Mouse (Mus musculus): ENCODE measurements around the gene Large2. TPM values are rescaled to one million over a fixed set of nuclear protein-coding genes. Genes with fewer than 3 reads are reported as not detected.
A peak's percentile ranks its signal among the peaks of the same experiment; 100 is the strongest.

The Large2 gene
- polyA plus RNA-seq, 1 experiment from 2014 or later: 2.7 TPM

- Histone ChIP-seq H3K9ac (replicated peaks) (no peak overlapping the region), H3K27me3 (ENCODE audit: insufficient read depth, low read length) (no peaks in the 10 kb centered on the region), H3K9me3 (ENCODE audit: low read length) (no peaks in the 10 kb centered on the region), H3K4me1 (ENCODE audit: insufficient read depth) (no peaks in the 10 kb centered on the region), H3K36me3 (replicated peaks; ENCODE audit: insufficient read depth, low read length) (peaks cover 19% of the 10 kb centered on the region), H3K4me2 (ENCODE audit: low read depth, low read length) (no peak overlapping the region), H3K27ac (ENCODE audit: low read depth) (no peak overlapping the region), H3K4me3 (ENCODE audit: low read depth, low read length) (no peak overlapping the region)
- peak; percentile 35; the same call in 1 of the 2 replicates for TF ChIP-seq CTCF (IDR thresholded peaks at IDR 0.05; ENCODE audit: low read depth)
- TF ChIP-seq EP300 (IDR thresholded peaks at IDR 0.05; ENCODE audit: low read depth): no peak
- DNase-seq (no peak), ATAC-seq (no peak)
- WGBS (ENCODE audit: insufficient replicate concordance): 74% methylated on average over 2 of the region's 2 CpGs
Measured at GRCm38 (mm10) chr2:92331410-92331809, 43.3 kb downstream of the Large2 start.

GRCm38 (mm10) chr2:92330840-92331239 is 43.8 kb downstream of the Large2 start:
- H3K4me2 ChIP-seq (ENCODE audit: low read depth, low read length): no peak overlapping the region
- no peak for DNase-seq
- no peaks in the 10 kb centered on the region for H3K27me3 ChIP-seq (ENCODE audit: insufficient read depth, low read length)
- no peak overlapping the region for H3K27ac ChIP-seq (ENCODE audit: low read depth)
- no peak overlapping the region for H3K4me3 ChIP-seq (ENCODE audit: low read depth, low read length)
- WGBS (ENCODE audit: insufficient replicate concordance): 55% methylated on average over 2 of the region's 2 CpGs
- no peak for ATAC-seq
- H3K9ac ChIP-seq (replicated peaks): no peak overlapping the region
- no peaks in the 10 kb centered on the region for H3K4me1 ChIP-seq (ENCODE audit: insufficient read depth)
- TF ChIP-seq CTCF (IDR thresholded peaks at IDR 0.05; ENCODE audit: low read depth) (peak; percentile 71), EP300 (IDR thresholded peaks at IDR 0.05; ENCODE audit: low read depth) (no peak)
- H3K9me3 ChIP-seq (ENCODE audit: low read length): no peaks in the 10 kb centered on the region
- H3K36me3 ChIP-seq (replicated peaks; ENCODE audit: insufficient read depth, low read length): peaks cover 22% of the 10 kb centered on the region

- DNase-seq (no peak), ATAC-seq (no peak)
- TF ChIP-seq CTCF (IDR thresholded peaks at IDR 0.05; ENCODE audit: low read depth) (no peak), EP300 (IDR thresholded peaks at IDR 0.05; ENCODE audit: low read depth) (no peak)
- Histone ChIP-seq H3K9ac (replicated peaks) (no peak overlapping the region), H3K36me3 (replicated peaks; ENCODE audit: insufficient read depth, low read length) (peaks cover 24% of the 10 kb centered on the region), H3K9me3 (ENCODE audit: low read length) (no peaks in the 10 kb centered on the region), H3K27ac (ENCODE audit: low read depth) (no peak overlapping the region), H3K4me3 (ENCODE audit: low read depth, low read length) (no peak overlapping the region), H3K4me2 (ENCODE audit: low read depth, low read length) (no peak overlapping the region), H3K27me3 (ENCODE audit: insufficient read depth, low read length) (no peaks in the 10 kb centered on the region), H3K4me1 (ENCODE audit: insufficient read depth) (no peaks in the 10 kb centered on the region)
- 84% methylated on average over 8 of the region's 8 CpGs for WGBS (ENCODE audit: insufficient replicate concordance)
Measured at GRCm38 (mm10) chr2:92328206-92328605, 46.5 kb downstream of the Large2 start.

- no peak overlapping the region for H3K9ac ChIP-seq (replicated peaks)
- DNase-seq: no peak
- 86% methylated on average over 4 of the region's 4 CpGs for WGBS (ENCODE audit: insufficient replicate concordance)
- H3K4me1 ChIP-seq (ENCODE audit: insufficient read depth): no peaks in the 10 kb centered on the region
- no peaks in the 10 kb centered on the region for H3K27me3 ChIP-seq (ENCODE audit: insufficient read depth, low read length)
- H3K36me3 ChIP-seq (replicated peaks; ENCODE audit: insufficient read depth, low read length): peaks cover 24% of the 10 kb centered on the region
- ATAC-seq: no peak
- no peak overlapping the region for H3K27ac ChIP-seq (ENCODE audit: low read depth)
- H3K4me2 ChIP-seq (ENCODE audit: low read depth, low read length): no peak overlapping the region
- H3K4me3 ChIP-seq (ENCODE audit: low read depth, low read length): no peak overlapping the region
- no peak for TF ChIP-seq CTCF (IDR thresholded peaks at IDR 0.05; ENCODE audit: low read depth)
- no peak for TF ChIP-seq EP300 (IDR thresholded peaks at IDR 0.05; ENCODE audit: low read depth)
- no peaks in the 10 kb centered on the region for H3K9me3 ChIP-seq (ENCODE audit: low read length)
Measured at GRCm38 (mm10) chr2:92327601-92328000, 47.1 kb downstream of the Large2 start.

- no peak for DNase-seq
- no peak for ATAC-seq
- H3K9ac ChIP-seq (replicated peaks): no peak overlapping the region
- no peak overlapping the region for H3K4me3 ChIP-seq (ENCODE audit: low read depth, low read length)
- H3K4me2 ChIP-seq (ENCODE audit: low read depth, low read length): no peak overlapping the region
- no peaks in the 10 kb centered on the region for H3K9me3 ChIP-seq (ENCODE audit: low read length)
- no peak overlapping the region for H3K27ac ChIP-seq (ENCODE audit: low read depth)
- H3K4me1 ChIP-seq (ENCODE audit: insufficient read depth): no peaks in the 10 kb centered on the region
- H3K27me3 ChIP-seq (ENCODE audit: insufficient read depth, low read length): no peaks in the 10 kb centered on the region
- WGBS (ENCODE audit: insufficient replicate concordance): 88% methylated on average over 1 of the region's 1 CpGs
- no peak for TF ChIP-seq EP300 (IDR thresholded peaks at IDR 0.05; ENCODE audit: low read depth)
- no peak for TF ChIP-seq CTCF (IDR thresholded peaks at IDR 0.05; ENCODE audit: low read depth)
- peaks cover 26% of the 10 kb centered on the region for H3K36me3 ChIP-seq (replicated peaks; ENCODE audit: insufficient read depth, low read length)
Measured at GRCm38 (mm10) chr2:92326221-92326620, 48.4 kb downstream of the Large2 start.

GRCm38 (mm10) chr2:92325676-92326075 is 49.0 kb downstream of the Large2 start:
- 84% methylated on average over 7 of the region's 7 CpGs for WGBS (ENCODE audit: insufficient replicate concordance)
- no peak for TF ChIP-seq CTCF (IDR thresholded peaks at IDR 0.05; ENCODE audit: low read depth)
- TF ChIP-seq EP300 (IDR thresholded peaks at IDR 0.05; ENCODE audit: low read depth): no peak
- no peak for ATAC-seq

DNA sequence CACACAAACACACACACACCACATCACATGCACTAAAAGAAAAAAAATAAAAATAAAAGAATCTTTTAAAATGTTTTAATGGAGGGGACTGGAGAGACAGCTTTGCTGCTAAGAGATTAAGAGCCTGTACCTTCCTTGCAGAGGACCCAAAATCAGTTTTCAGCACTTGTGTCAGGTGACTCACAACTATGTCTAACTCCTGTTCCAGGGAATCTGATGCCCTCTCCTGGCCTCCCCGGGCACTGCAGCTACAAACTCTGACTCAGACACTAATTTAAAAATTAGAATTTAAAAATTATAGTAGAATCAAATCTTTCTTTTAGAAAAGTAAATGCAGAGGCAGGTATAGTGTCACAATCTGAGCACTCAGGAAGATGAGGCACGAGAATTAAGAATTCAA is 52.0 kb downstream of the Large2 start:
- DNase-seq: peak; percentile 35
- no peak overlapping the region for H3K4me3 ChIP-seq (ENCODE audit: low read depth, low read length)
- TF ChIP-seq EP300 (IDR thresholded peaks at IDR 0.05; ENCODE audit: low read depth): no peak
- peak; percentile 56 for TF ChIP-seq CTCF (IDR thresholded peaks at IDR 0.05; ENCODE audit: low read depth)
- no peak overlapping the region for H3K27ac ChIP-seq (ENCODE audit: low read depth)
- H3K9ac ChIP-seq (replicated peaks): no peak overlapping the region
- H3K36me3 ChIP-seq (replicated peaks; ENCODE audit: insufficient read depth, low read length): peaks cover 14% of the 10 kb centered on the region; the same call in 1 of the 2 replicates
- no peaks in the 10 kb centered on the region for H3K27me3 ChIP-seq (ENCODE audit: insufficient read depth, low read length)
- ATAC-seq: no peak
- H3K9me3 ChIP-seq (ENCODE audit: low read length): no peaks in the 10 kb centered on the region
- H3K4me1 ChIP-seq (ENCODE audit: insufficient read depth): no peaks in the 10 kb centered on the region
- no peak overlapping the region for H3K4me2 ChIP-seq (ENCODE audit: low read depth, low read length)
- 70% methylated on average over 2 of the region's 2 CpGs for WGBS (ENCODE audit: insufficient replicate concordance)

More at GRCm38 (mm10) chr2:92325676-92326075, 49.0 kb downstream of the Large2 start:
- Histone ChIP-seq H3K9me3 (ENCODE audit: low read length) (no peaks in the 10 kb centered on the region), H3K27ac (ENCODE audit: low read depth) (no peak overlapping the region), H3K27me3 (ENCODE audit: insufficient read depth, low read length) (no peaks in the 10 kb centered on the region), H3K4me3 (ENCODE audit: low read depth, low read length) (no peak overlapping the region), H3K36me3 (replicated peaks; ENCODE audit: insufficient read depth, low read length) (peaks cover 25% of the 10 kb centered on the region; the same call in 1 of the 2 replicates), H3K4me2 (ENCODE audit: low read depth, low read length) (no peak overlapping the region), H3K4me1 (ENCODE audit: insufficient read depth) (no peaks in the 10 kb centered on the region), H3K9ac (replicated peaks) (no peak overlapping the region)
- no peak for DNase-seq
